Mouse (Mus musculus) forebrain, embryonic 14.5 days (tissue): ENCODE results near the gene Stambp. TPM values are rescaled to one million over a fixed set of nuclear protein-coding genes. Genes with fewer than 3 reads are reported as not detected.

Source experiments
- ATAC-seq: fragments of 200-750 bp; cut with Nextera tagmentation; 2 replicates; pipeline ENCODE4 v1.8.0; 2017; ENCODE audit warnings: mild to moderate bottlenecking, moderate library complexity
- DNase-seq: peaks from one replicate; pipeline ENCODE4 v3.0.0-alpha.2; 2015; ENCODE audit warnings: low spot score
- H3K27ac ChIP-seq: fragments of 300-500 bp; sonication (generic); 2 replicates; pipeline ENCODE4 v1.5.1; 2014; ENCODE audit warnings: low read depth, mild to moderate bottlenecking, control low read depth, low read length, moderate library complexity
- H3K27me3 ChIP-seq: fragments of 300-500 bp; sonication (generic); replicated peaks from 2 replicates; pipeline ENCODE4 v1.6.1; 2014; ENCODE audit warnings: low read length, control low read depth, mixed read lengths; ENCODE audit not compliant: control insufficient read depth, insufficient read depth
- H3K36me3 ChIP-seq: fragments of 300-500 bp; sonication (generic); 2 replicates; pipeline ENCODE4 v1.6.1; 2014; ENCODE audit warnings: low read length, control low read depth; ENCODE audit not compliant: control insufficient read depth, insufficient read depth
- H3K4me1 ChIP-seq: fragments of 300-500 bp; sonication (generic); 2 replicates; pipeline ENCODE4 v1.6.1; 2014; ENCODE audit warnings: antibody characterized with exemption, low read length, control low read depth; ENCODE audit not compliant: control insufficient read depth, insufficient read depth
- H3K4me2 ChIP-seq: fragments of 300-500 bp; sonication (generic); 2 replicates; pipeline ENCODE4 v1.6.1; 2014; ENCODE audit warnings: mild to moderate bottlenecking, control low read depth, low read length
- H3K4me3 ChIP-seq: fragments of 300-500 bp; sonication (generic); 2 replicates; pipeline ENCODE4 v1.5.1; 2014; ENCODE audit warnings: low read depth, low read length, control low read depth
- H3K9ac ChIP-seq: fragments of 300-500 bp; sonication (generic); 2 replicates; pipeline ENCODE4 v1.6.1; 2014; ENCODE audit warnings: mild to moderate bottlenecking, low read length, control low read depth, moderate library complexity
- H3K9me3 ChIP-seq: fragments of 300-500 bp; sonication (generic); replicated peaks from 2 replicates; pipeline ENCODE4 v1.6.1; 2016; ENCODE audit warnings: low read length, control low read depth, mixed read lengths; ENCODE audit not compliant: control insufficient read depth
- WGBS: fragments of 180-500 bp; shearing (Covaris S2); extraction: QIAGEN DNeasy Blood & Tissue Kit; methylation state at CpG from one replicate; pipeline ENCODE4 v1.1.7; 2014; 5-methylcytosine and 5-hydroxymethylcytosine counted together
- polyA plus RNA-seq: library from polyadenylated mRNA; unstranded; fragments of >200 nt; fragmentation: Nextera tagmentation; extraction: Ambion mirVana; gene quantifications from 2 replicates; pipeline ENCODE4 v1.2.1, GENCODE M21; 2014

Gene Stambp
- polyA plus RNA-seq, 1 experiment from 2014 or later, result 56.5 TPM

DNA sequence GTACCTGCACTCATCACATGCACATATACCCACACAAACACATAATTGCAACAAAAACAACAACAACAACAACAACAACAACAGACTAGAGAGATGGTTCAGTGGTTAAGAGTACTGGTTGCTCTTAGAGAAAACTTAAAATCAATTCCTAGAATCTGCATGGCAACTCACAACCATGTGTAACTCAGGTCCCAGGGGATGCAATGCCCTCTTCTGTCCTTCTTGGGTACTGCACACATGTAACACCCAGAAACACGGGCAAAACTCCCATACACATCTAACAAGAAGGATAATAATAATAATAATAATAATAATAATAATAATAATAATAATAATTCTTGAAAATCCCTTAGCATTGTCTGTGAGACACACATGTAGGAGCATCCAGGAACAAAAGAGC lies 60.0 kb downstream of the Stambp start:
- H3K9me3 ChIP-seq, result no peaks in the 10 kb centered on the region
- H3K9ac ChIP-seq, result no peak overlapping the region
- H3K27ac ChIP-seq, result no peak overlapping the region
- DNase-seq (peak; percentile 74), ATAC-seq (peak; percentile 52; the same call in 1 of the 2 replicates)
- 0 out of 2 replicates have a peak, but pooled peaks cover 5% of the 10 kb centered on the region for H3K27me3 ChIP-seq
- WGBS, result 16% methylated on average over 1 of the region's 1 CpGs
- H3K4me1 ChIP-seq, result no peaks in the 10 kb centered on the region; the same call in 1 of the 2 replicates
- no peaks in the 10 kb centered on the region for H3K36me3 ChIP-seq
- H3K4me3 ChIP-seq, result no peak overlapping the region
- no peak overlapping the region for H3K4me2 ChIP-seq

DNA sequence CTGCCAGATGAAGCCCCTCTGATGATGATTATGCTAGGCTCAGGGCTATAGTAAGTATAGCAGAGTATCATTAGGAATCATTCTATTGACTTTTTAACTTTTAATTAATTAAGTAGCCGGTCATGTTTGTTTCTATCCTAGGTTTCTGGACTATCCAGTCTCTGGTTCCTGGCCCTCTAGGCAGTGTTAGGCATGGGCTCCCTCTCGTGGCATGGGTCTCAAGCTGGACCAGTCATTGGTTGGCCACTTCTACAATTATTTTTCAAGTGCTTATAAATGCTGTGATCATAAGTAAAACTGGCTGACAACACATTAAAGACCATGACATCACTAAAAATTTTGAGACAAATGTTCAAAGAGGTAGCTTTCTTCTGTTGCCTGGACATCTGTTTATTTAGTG lies 62.3 kb downstream of the Stambp start:
- no peak for ATAC-seq
- peaks cover 10% of the 10 kb centered on the region for H3K4me1 ChIP-seq
- no peaks in the 10 kb centered on the region for H3K9me3 ChIP-seq
- no peak overlapping the region for H3K4me2 ChIP-seq
- no peak overlapping the region for H3K4me3 ChIP-seq
- no peaks in the 10 kb centered on the region for H3K36me3 ChIP-seq
- 61% methylated on average over 2 of the region's 2 CpGs for WGBS
- no peak overlapping the region for H3K27ac ChIP-seq
- no peaks in the 10 kb centered on the region for H3K27me3 ChIP-seq
- no peak overlapping the region for H3K9ac ChIP-seq
- no peak for DNase-seq

DNA sequence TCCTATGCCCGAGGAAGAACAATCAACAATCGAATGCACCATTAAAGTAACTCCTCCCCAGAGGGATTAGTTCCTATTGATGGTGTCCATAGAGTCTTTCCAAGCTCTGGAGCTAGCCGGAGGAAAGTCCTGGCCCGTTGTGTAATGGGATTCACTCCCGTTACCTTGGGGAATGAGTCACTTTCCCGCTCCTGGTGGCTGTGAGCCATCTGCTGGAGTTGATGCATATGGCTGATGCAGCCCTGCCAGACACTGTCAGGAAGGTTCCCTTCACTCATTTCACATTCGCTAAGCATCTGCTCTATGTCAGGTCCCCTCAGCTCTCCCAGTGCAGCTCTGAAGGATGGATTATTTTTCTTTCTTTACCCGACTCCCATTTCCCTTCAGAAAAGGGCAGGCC lies 63.1 kb downstream of the Stambp start:
- Histone ChIP-seq H3K4me3 (no peak overlapping the region), H3K9me3 (no peaks in the 10 kb centered on the region), H3K9ac (peak overlapping the region; percentile 22; the same call in 1 of the 2 replicates), H3K4me1 (peaks cover 10% of the 10 kb centered on the region), H3K27me3 (no peaks in the 10 kb centered on the region), H3K36me3 (no peaks in the 10 kb centered on the region), H3K27ac (no peak overlapping the region), H3K4me2 (no peak overlapping the region)
- ATAC-seq (no peak), DNase-seq (peak; percentile 53)
- WGBS, result 44% methylated on average over 8 of the region's 8 CpGs

DNA sequence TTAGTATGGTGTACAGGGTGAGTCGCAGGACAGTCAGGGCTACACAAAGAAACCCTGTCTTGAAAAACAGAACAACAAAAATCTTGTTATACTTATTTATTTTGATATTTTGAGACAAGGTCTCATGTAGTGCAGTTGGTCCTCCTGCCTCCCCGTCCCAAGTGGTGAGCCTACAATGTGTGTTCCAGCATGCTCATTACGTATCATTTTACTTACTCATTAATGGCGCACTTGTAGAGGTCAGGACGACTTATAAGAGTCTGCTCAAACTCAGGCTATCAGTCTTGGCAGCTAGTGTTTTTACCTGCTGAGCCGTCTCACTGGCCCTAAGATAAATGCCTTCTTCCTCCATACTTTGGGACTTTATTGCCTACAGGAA lies 65.4 kb downstream of the Stambp start:
- ATAC-seq, result peak; percentile 33; the same call in 1 of the 2 replicates

DNA sequence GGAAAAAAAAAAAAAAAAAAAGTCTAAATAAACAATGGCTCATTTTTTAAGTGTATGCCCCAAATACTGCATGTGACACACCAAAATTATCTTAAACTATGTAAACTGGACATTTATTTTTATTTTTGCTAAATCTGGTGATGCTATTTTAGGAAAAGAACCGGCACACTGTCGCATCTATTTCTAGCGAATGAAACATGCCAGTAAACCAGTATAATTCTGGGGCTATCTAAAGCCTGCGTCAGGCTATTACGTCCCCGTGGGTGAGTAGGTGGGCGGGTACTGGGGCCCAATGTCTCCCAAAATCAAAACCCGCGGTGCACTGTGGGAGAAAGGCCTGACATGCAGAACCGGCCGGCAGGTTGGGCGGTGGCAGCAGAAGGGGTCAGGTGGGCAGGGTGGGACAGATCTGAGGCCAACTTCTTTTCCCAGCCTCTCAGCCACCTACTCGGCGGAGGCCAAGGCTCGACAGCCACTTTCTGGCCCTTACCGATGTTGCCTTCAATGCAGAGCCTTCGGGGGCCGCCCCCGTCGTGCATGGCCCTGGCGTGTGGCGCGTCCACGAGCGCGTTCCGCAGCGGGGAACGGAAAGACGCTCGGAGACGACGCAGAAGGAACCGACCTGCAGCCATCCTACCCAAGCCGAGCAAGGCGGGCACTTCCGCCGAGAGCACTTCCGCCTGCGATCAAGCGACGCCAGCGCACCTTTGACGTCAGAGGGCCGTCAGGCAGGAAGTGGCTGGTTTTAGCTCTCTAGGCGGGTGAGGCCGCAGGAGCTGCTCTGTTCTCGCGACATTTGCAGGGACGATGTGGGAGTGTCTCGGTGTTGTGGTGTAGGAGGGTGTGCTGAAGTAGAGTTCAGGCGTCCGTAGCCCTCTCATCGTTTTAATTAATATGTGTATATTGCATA lies 66.0 kb downstream of the Stambp start, which contains the start of gene Dguok:
Gene Dguok, minus strand, starts transcription at position 712 of the 910 bp plus-strand sequence.
- peak within 1 kb of the TSS; percentile 79 for H3K4me3 ChIP-seq
- no peaks in the 10 kb centered on the region for H3K27me3 ChIP-seq
- peaks cover 10% of the 10 kb centered on the region for H3K4me1 ChIP-seq
- peak; percentile 99 for DNase-seq
- peak; percentile 99 for ATAC-seq
- under 1% methylated on average over 54 of the region's 54 CpGs for WGBS
- H3K27ac ChIP-seq, result peak within 1 kb of the TSS; percentile 95
- H3K9me3 ChIP-seq, result no peaks in the 10 kb centered on the region
- peak within 1 kb of the TSS; percentile 84 for H3K9ac ChIP-seq
- peak within 1 kb of the TSS; percentile 78 for H3K4me2 ChIP-seq
- H3K36me3 ChIP-seq, result 0 out of 2 replicates have a peak, but pooled peaks cover 4% of the 10 kb centered on the region

More for the DNA sequence above, 65.4 kb downstream of the Stambp start:
- peak; percentile 12 for DNase-seq
- no peaks in the 10 kb centered on the region for H3K9me3 ChIP-seq
- H3K36me3 ChIP-seq, result 0 out of 2 replicates have a peak, but pooled peaks cover 4% of the 10 kb centered on the region
- peak overlapping the region; percentile 84 for H3K9ac ChIP-seq
- peak overlapping the region; percentile 95 for H3K27ac ChIP-seq
- H3K27me3 ChIP-seq, result no peaks in the 10 kb centered on the region
- 36% methylated on average over 6 of the region's 6 CpGs for WGBS
- H3K4me3 ChIP-seq, result peak overlapping the region; percentile 79
- H3K4me1 ChIP-seq, result peaks cover 10% of the 10 kb centered on the region
- H3K4me2 ChIP-seq, result peak overlapping the region; percentile 78

DNA sequence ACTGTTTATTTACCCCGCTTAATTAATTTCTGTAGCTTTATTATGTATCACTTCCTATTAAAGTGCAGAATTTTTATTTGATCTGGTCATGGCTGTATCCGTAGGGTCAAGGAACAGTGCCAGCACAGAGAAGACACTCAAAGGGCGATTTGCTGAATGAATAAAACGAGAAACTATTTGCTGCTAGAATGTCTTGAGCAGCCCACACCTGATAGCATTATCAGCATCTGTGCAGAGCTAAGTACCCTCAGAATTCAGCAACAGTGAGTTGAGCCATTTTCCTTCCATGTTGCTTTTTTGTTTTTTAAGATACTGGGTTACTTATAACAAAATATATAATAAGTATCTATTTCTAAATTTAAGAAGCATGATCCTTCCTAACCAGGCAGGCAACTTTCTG lies 67.0 kb downstream of the Stambp start:
- 0 out of 2 replicates have a peak, but pooled peaks cover 4% of the 10 kb centered on the region for H3K36me3 ChIP-seq
- 93% methylated on average over 4 of the region's 4 CpGs for WGBS
- H3K4me2 ChIP-seq, result peak overlapping the region; percentile 78
- H3K9me3 ChIP-seq, result no peaks in the 10 kb centered on the region
- H3K4me3 ChIP-seq, result peak overlapping the region; percentile 79
- peaks cover 10% of the 10 kb centered on the region for H3K4me1 ChIP-seq
- DNase-seq, result no peak
- no peak for ATAC-seq
- no peak overlapping the region for H3K27ac ChIP-seq
- peak overlapping the region; percentile 84; the same call in 1 of the 2 replicates for H3K9ac ChIP-seq
- no peaks in the 10 kb centered on the region for H3K27me3 ChIP-seq

DNA sequence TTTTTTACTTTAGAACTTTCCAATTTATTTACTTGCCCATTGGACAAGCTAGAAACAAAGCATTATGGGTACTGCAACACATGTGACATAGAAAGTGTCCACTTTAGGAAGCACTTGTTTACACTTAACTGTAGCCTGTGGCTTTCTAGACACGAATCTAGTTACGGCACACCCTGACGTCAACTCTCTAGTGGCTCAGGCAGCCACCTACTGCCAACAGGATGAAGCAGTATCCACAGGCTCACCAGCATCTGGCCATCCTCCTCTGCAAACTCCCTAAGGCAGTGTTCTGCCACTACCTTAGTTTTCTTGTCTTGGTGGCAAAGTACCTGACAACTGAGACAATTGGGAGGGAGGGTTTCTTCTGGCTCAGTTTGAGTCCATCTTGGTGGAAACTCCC lies 69.2 kb downstream of the Stambp start:
- no peak overlapping the region for H3K4me3 ChIP-seq
- no peaks in the 10 kb centered on the region for H3K27me3 ChIP-seq
- no peaks in the 10 kb centered on the region for H3K9me3 ChIP-seq
- no peak overlapping the region for H3K4me2 ChIP-seq
- ATAC-seq, result no peak
- H3K36me3 ChIP-seq, result 0 out of 2 replicates have a peak, but pooled peaks cover 4% of the 10 kb centered on the region
- no peak for DNase-seq
- no peak overlapping the region for H3K9ac ChIP-seq
- peaks cover 10% of the 10 kb centered on the region for H3K4me1 ChIP-seq
- no peak overlapping the region for H3K27ac ChIP-seq
- WGBS, result 89% methylated on average over 3 of the region's 3 CpGs

DNA sequence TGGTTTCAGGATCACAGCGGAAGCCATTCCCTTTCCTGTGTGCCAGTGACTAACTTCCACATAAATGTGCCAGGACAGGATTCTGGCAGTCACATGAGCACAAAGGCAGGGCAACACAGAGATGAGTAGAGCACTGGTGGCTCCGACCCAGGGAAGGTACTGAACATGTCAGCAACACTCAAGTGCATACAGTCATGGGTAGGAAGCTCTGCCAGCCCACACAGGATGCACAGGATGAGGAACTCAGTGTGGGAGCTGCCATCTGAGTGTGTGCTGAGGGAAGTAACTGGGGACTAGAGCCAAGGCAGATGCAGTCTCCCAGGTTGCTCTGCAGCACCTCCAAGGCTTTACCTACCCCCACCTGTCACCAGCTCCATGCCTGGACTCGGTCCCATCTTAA lies 69.9 kb downstream of the Stambp start:
- H3K4me3 ChIP-seq, result no peak overlapping the region
- peaks cover 10% of the 10 kb centered on the region for H3K4me1 ChIP-seq
- H3K36me3 ChIP-seq, result 0 out of 2 replicates have a peak, but pooled peaks cover 4% of the 10 kb centered on the region
- no peaks in the 10 kb centered on the region for H3K27me3 ChIP-seq
- no peaks in the 10 kb centered on the region for H3K9me3 ChIP-seq
- DNase-seq, result no peak
- 85% methylated on average over 3 of the region's 3 CpGs for WGBS
- no peak overlapping the region for H3K9ac ChIP-seq
- ATAC-seq, result no peak
- H3K27ac ChIP-seq, result no peak overlapping the region
- H3K4me2 ChIP-seq, result no peak overlapping the region
